Mouse (Mus musculus): Measurements from ENCODE around the gene Gm20388. TPM values are rescaled to one million over a fixed set of nuclear protein-coding genes. Genes with fewer than 3 reads are reported as not detected.

The Gm20388 gene
- total and polyA plus RNA-seq, 2 experiments from 2014 or later = 51.3 TPM; not detected in 1

- 87% methylated on average over 6 of the region's 6 CpGs for WGBS
- no peaks in the 10 kb centered on the region for H3K27me3 ChIP-seq (ENCODE audit: insufficient read depth, low read length)
Measured at GRCm38 (mm10) chr8:122953028-122953427, 3042.4 kb downstream of the Gm20388 start.

GRCm38 (mm10) chr8:122954090-122954799, 3043.6 kb downstream of the Gm20388 start:
- Histone ChIP-seq H3K36me3 (ENCODE audit: insufficient read depth) (no peaks in the 10 kb centered on the region), H3K27ac (ENCODE audit: low read depth, low read length) (peak overlapping the region; percentile 54; the same call in 1 of the 2 replicates), H3K27me3 (ENCODE audit: insufficient read depth, low read length) (no peaks in the 10 kb centered on the region), H3K9ac (no peak overlapping the region), H3K4me2 (ENCODE audit: low read depth) (no peak overlapping the region), H3K9me3 (ENCODE audit: low read length) (no peaks in the 10 kb centered on the region), H3K4me3 (ENCODE audit: low read depth, low read length) (no peak overlapping the region), H3K4me1 (ENCODE audit: insufficient read depth) (no peaks in the 10 kb centered on the region)
- ATAC-seq (no peak), DNase-seq (no peak)
- no peak for TF ChIP-seq CTCF (IDR thresholded peaks at IDR 0.05; ENCODE audit: low read depth)
- WGBS = 78% methylated on average over 3 of the region's 3 CpGs

More at GRCm38 (mm10) chr8:122953028-122953427, 3042.4 kb downstream of the Gm20388 start:
- no peak for DNase-seq
- H3K9me3 ChIP-seq (ENCODE audit: low read length) = no peaks in the 10 kb centered on the region
- no peaks in the 10 kb centered on the region for H3K4me1 ChIP-seq (ENCODE audit: insufficient read depth)
- TF ChIP-seq CTCF (IDR thresholded peaks at IDR 0.05; ENCODE audit: low read depth) = no peak
- H3K9ac ChIP-seq = no peak overlapping the region
- no peak overlapping the region for H3K27ac ChIP-seq (ENCODE audit: low read depth, low read length)
- no peaks in the 10 kb centered on the region for H3K36me3 ChIP-seq (ENCODE audit: insufficient read depth)
- no peak overlapping the region for H3K4me3 ChIP-seq (ENCODE audit: low read depth, low read length)
- no peak overlapping the region for H3K4me2 ChIP-seq (ENCODE audit: low read depth)
- ATAC-seq = no peak

- H3K27me3 ChIP-seq (ENCODE audit: insufficient read depth, low read length) = no peaks in the 10 kb centered on the region
Measured at GRCm38 (mm10) chr8:122955195-122955594, 3044.6 kb downstream of the Gm20388 start.

GRCm38 (mm10) chr8:122955997-122956396, 3045.4 kb downstream of the Gm20388 start:
- no peaks in the 10 kb centered on the region for H3K9me3 ChIP-seq (ENCODE audit: low read length)
- TF ChIP-seq CTCF (IDR thresholded peaks at IDR 0.05; ENCODE audit: low read depth) = no peak
- no peak for DNase-seq
- H3K4me2 ChIP-seq (ENCODE audit: low read depth) = no peak overlapping the region
- H3K4me3 ChIP-seq (ENCODE audit: low read depth, low read length) = no peak overlapping the region
- no peak overlapping the region for H3K9ac ChIP-seq
- ATAC-seq = no peak
- no peaks in the 10 kb centered on the region for H3K4me1 ChIP-seq (ENCODE audit: insufficient read depth)
- WGBS = 85% methylated on average over 3 of the region's 3 CpGs
- H3K27ac ChIP-seq (ENCODE audit: low read depth, low read length) = 0 out of 2 replicates have a peak overlapping the region, but pooled peaks have one; percentile 9
- H3K36me3 ChIP-seq (ENCODE audit: insufficient read depth) = no peaks in the 10 kb centered on the region
- no peaks in the 10 kb centered on the region for H3K27me3 ChIP-seq (ENCODE audit: insufficient read depth, low read length)

More at GRCm38 (mm10) chr8:122955195-122955594, 3044.6 kb downstream of the Gm20388 start:
- no peak for TF ChIP-seq CTCF (IDR thresholded peaks at IDR 0.05; ENCODE audit: low read depth)
- no peak overlapping the region for H3K9ac ChIP-seq
- no peak overlapping the region for H3K4me3 ChIP-seq (ENCODE audit: low read depth, low read length)
- H3K4me1 ChIP-seq (ENCODE audit: insufficient read depth) = no peaks in the 10 kb centered on the region
- H3K36me3 ChIP-seq (ENCODE audit: insufficient read depth) = no peaks in the 10 kb centered on the region
- no peak overlapping the region for H3K4me2 ChIP-seq (ENCODE audit: low read depth)
- DNase-seq = no peak
- no peak overlapping the region for H3K27ac ChIP-seq (ENCODE audit: low read depth, low read length)
- H3K9me3 ChIP-seq (ENCODE audit: low read length) = no peaks in the 10 kb centered on the region
- ATAC-seq = no peak

- no peak for ATAC-seq
- no peak for TF ChIP-seq CTCF (IDR thresholded peaks at IDR 0.05; ENCODE audit: low read depth)
Measured at GRCm38 (mm10) chr8:122960323-122960722, 3049.7 kb downstream of the Gm20388 start.

GRCm38 (mm10) chr8:122960932-122961331, 3050.3 kb downstream of the Gm20388 start:
- ATAC-seq = no peak

More at GRCm38 (mm10) chr8:122960323-122960722, 3049.7 kb downstream of the Gm20388 start:
- 76% methylated on average over 5 of the region's 5 CpGs for WGBS
- Histone ChIP-seq H3K4me2 (ENCODE audit: low read depth) (no peak overlapping the region), H3K4me1 (ENCODE audit: insufficient read depth) (no peaks in the 10 kb centered on the region), H3K9me3 (ENCODE audit: low read length) (no peaks in the 10 kb centered on the region), H3K27ac (ENCODE audit: low read depth, low read length) (no peak overlapping the region), H3K36me3 (ENCODE audit: insufficient read depth) (no peaks in the 10 kb centered on the region), H3K9ac (no peak overlapping the region), H3K27me3 (ENCODE audit: insufficient read depth, low read length) (no peaks in the 10 kb centered on the region), H3K4me3 (ENCODE audit: low read depth, low read length) (no peak overlapping the region)
- no peak for DNase-seq

GRCm38 (mm10) chr8:122961458-122961857, 3050.8 kb downstream of the Gm20388 start:
- Histone ChIP-seq H3K36me3 (ENCODE audit: insufficient read depth) (no peaks in the 10 kb centered on the region), H3K4me3 (ENCODE audit: low read depth, low read length) (no peak overlapping the region), H3K9ac (no peak overlapping the region), H3K27ac (ENCODE audit: low read depth, low read length) (no peak overlapping the region), H3K4me2 (ENCODE audit: low read depth) (no peak overlapping the region), H3K9me3 (ENCODE audit: low read length) (no peaks in the 10 kb centered on the region), H3K27me3 (ENCODE audit: insufficient read depth, low read length) (no peaks in the 10 kb centered on the region), H3K4me1 (ENCODE audit: insufficient read depth) (no peaks in the 10 kb centered on the region)
- no peak for DNase-seq
- 70% methylated on average over 2 of the region's 2 CpGs for WGBS
- ATAC-seq = no peak
- TF ChIP-seq CTCF (IDR thresholded peaks at IDR 0.05; ENCODE audit: low read depth) = no peak

More at GRCm38 (mm10) chr8:122960932-122961331, 3050.3 kb downstream of the Gm20388 start:
- H3K27me3 ChIP-seq (ENCODE audit: insufficient read depth, low read length) = no peaks in the 10 kb centered on the region
- WGBS = 41% methylated on average over 1 of the region's 1 CpGs
- H3K4me3 ChIP-seq (ENCODE audit: low read depth, low read length) = no peak overlapping the region
- no peak for DNase-seq
- no peak overlapping the region for H3K27ac ChIP-seq (ENCODE audit: low read depth, low read length)
- no peaks in the 10 kb centered on the region for H3K36me3 ChIP-seq (ENCODE audit: insufficient read depth)
- H3K4me1 ChIP-seq (ENCODE audit: insufficient read depth) = no peaks in the 10 kb centered on the region
- no peak for TF ChIP-seq CTCF (IDR thresholded peaks at IDR 0.05; ENCODE audit: low read depth)
- H3K9ac ChIP-seq = no peak overlapping the region
- no peaks in the 10 kb centered on the region for H3K9me3 ChIP-seq (ENCODE audit: low read length)
- H3K4me2 ChIP-seq (ENCODE audit: low read depth) = no peak overlapping the region

All from forebrain, postnatal 0 days (tissue).